In the genomic region with DNA sequence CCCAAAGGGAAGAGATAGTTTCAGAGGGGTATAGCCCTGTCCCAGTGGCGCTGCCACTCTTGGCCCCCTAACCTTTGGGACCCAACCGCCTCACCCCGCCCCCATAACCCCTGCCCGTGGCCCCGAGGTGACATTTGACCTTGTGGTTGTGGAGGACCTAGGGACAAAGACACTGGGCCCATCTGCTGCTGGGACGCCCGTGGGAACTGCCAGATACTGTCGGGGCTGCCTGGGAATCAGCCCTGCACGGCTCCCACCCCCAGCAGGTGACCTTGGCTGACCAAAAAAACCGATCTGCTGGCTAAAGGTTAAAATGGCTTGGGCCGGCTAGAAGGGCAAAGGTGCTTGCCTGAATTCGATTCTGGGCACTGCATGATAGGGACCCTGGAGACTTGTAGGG, we compare ENCODE assay signal across 9 mouse cellular contexts. TPM values are rescaled to one million over a fixed set of nuclear protein-coding genes. Genes with fewer than 3 reads are reported as not detected.
DNase-seq lines count a peak whose midpoint lies in the region; ATAC-seq and TF ChIP-seq lines count a peak whose summit lies in the region.
"Had no signal": no experiment of that assay in that cellular context is flagged by ENCODE, and none has a peak within 500 bp of the region (broad histone marks: within the 10 kb centered on the region; RNA-seq: fewer than 3 reads in every experiment).

No protein-coding gene starts in this region.

- no peak for TF ChIP-seq POLR2A in cerebellum, adult 2 months (IDR thresholded peaks at IDR 0.05; ENCODE audit: borderline replicate concordance, insufficient read depth, low read length)

- no peak overlapping the region for H3K4me3 ChIP-seq in cerebellum, adult 2 months (replicated peaks; ENCODE audit: insufficient read depth, low read depth, low read length)
- H3K4me3 ChIP-seq in E14TG2a.4 (replicated peaks; ENCODE audit: low read length), result peak overlapping the region; percentile 43
- H3K4me3 ChIP-seq in intestine, embryonic 15.5 days (replicated peaks), result no peak overlapping the region; the same call in 1 of the 2 replicates
- no peak overlapping the region for H3K4me3 ChIP-seq in liver, embryonic 14.5 days (ENCODE audit: insufficient read depth in 1 of 2, low read depth in 2 of 2, low read length in 2 of 2)

- H3K27me3 ChIP-seq in cerebellum, adult 2 months (ENCODE audit: control insufficient read depth, insufficient read depth, low read length), result no peaks in the 10 kb centered on the region
- H3K27me3 ChIP-seq in E14TG2a.4 (ENCODE audit: insufficient read depth, low read length), result peaks cover 24% of the 10 kb centered on the region
- no peaks in the 10 kb centered on the region for H3K27me3 ChIP-seq in intestine, embryonic 15.5 days (replicated peaks)
- H3K27me3 ChIP-seq in liver, embryonic 14.5 days (ENCODE audit: control insufficient read depth, insufficient read depth, low read length), result peaks cover 32% of the 10 kb centered on the region

- TF ChIP-seq EP300 in liver, embryonic 14.5 days (IDR thresholded peaks at IDR 0.05; ENCODE audit: low read depth), result no peak

- H3K27ac ChIP-seq in cerebellum, adult 2 months (ENCODE audit: insufficient read depth, low read length), result no peak overlapping the region
- peak overlapping the region; percentile 98 for H3K27ac ChIP-seq in intestine, embryonic 15.5 days
- no peak overlapping the region; the same call in 1 of the 2 replicates for H3K27ac ChIP-seq in liver, embryonic 14.5 days

- H3K4me2 ChIP-seq in intestine, embryonic 15.5 days (replicated peaks), result peak overlapping the region; percentile 90
- peak overlapping the region; percentile 21 for H3K4me2 ChIP-seq in liver, embryonic 14.5 days (ENCODE audit: low read depth)

- peaks cover 11% of the 10 kb centered on the region for H3K36me3 ChIP-seq in E14TG2a.4 (ENCODE audit: insufficient read depth, low read length)
- H3K36me3 ChIP-seq in intestine, embryonic 15.5 days, result no peaks in the 10 kb centered on the region
- H3K36me3 ChIP-seq in liver, embryonic 14.5 days (replicated peaks; ENCODE audit: control insufficient read depth, insufficient read depth, low read depth), result no peaks in the 10 kb centered on the region

- peaks cover 3% of the 10 kb centered on the region for H3K4me1 ChIP-seq in cerebellum, adult 2 months (ENCODE audit: control insufficient read depth, insufficient read depth, low read length)
- peaks cover 84% of the 10 kb centered on the region for H3K4me1 ChIP-seq in E14TG2a.4 (replicated peaks; ENCODE audit: low read depth, low read length)
- H3K4me1 ChIP-seq in intestine, embryonic 15.5 days (replicated peaks), result peaks cover 36% of the 10 kb centered on the region
- H3K4me1 ChIP-seq in liver, embryonic 14.5 days (replicated peaks; ENCODE audit: control insufficient read depth in 2 of 2, insufficient read depth in 2 of 2, low read length in 1 of 2), result peaks cover 0 to 1% of the 10 kb centered on the region in 2 experiments; a peak in 1 of 4 replicates

- 50% methylated on average over 12 of the region's 12 CpGs for WGBS in cerebellum, adult 2 months
- WGBS in intestine, embryonic 15.5 days, result 30% methylated on average over 12 of the region's 12 CpGs
- 40% methylated on average over 12 of the region's 12 CpGs for WGBS in liver, embryonic 14.5 days (ENCODE audit: insufficient replicate concordance)

- no peaks in the 10 kb centered on the region for H3K9me3 ChIP-seq in E14TG2a.4 (ENCODE audit: low read length)
- no peaks in the 10 kb centered on the region for H3K9me3 ChIP-seq in intestine, embryonic 15.5 days
- no peaks in the 10 kb centered on the region for H3K9me3 ChIP-seq in liver, embryonic 14.5 days (ENCODE audit: control insufficient read depth, low read length)

- peak; percentile 42 for DNase-seq in cerebellum, adult 9-10 months
- DNase-seq in cerebellum, adult 2 months, result no peak
- DNase-seq in liver, embryonic 14.5 days (ENCODE audit: low read depth in 3 of 3, low spot score in 3 of 3), result no peak
- DNase-seq: thymus, postnatal 4 days had no signal

- peak overlapping the region; percentile 20; the same call in 1 of the 2 replicates for H3K9ac ChIP-seq in intestine, embryonic 15.5 days
- H3K9ac ChIP-seq in liver, embryonic 14.5 days (replicated peaks), result no peak overlapping the region

- ATAC-seq in intestine, embryonic 15.5 days, result no peak
- ATAC-seq in liver, embryonic 14.5 days (ENCODE audit: insufficient read depth), result no peak
- ATAC-seq in megakaryocyte-erythroid progenitor cell, adult 5-6 weeks (replicated peaks; ENCODE audit: low FRiP score, low TSS enrichment, poor library complexity, severe bottlenecking), result no peak
- no peak for ATAC-seq in CD4-positive, CD25-positive, alpha-beta regulatory T cell, adult 4 months
- ATAC-seq in inflammation-experienced regulatory T-cells, adult 6 months, result no peak

- no peak for TF ChIP-seq CTCF in cerebellum, adult 2 months (IDR thresholded peaks at IDR 0.05; ENCODE audit: borderline replicate concordance, insufficient read depth, low read depth, low read length)
- TF ChIP-seq CTCF in E14TG2a.4 (conservative IDR thresholded peaks at IDR 0.05; ENCODE audit: low read length), result no peak
- TF ChIP-seq CTCF in liver, embryonic 14.5 days (IDR thresholded peaks at IDR 0.05; ENCODE audit: low read depth), result no peak

RNA-seq across cellular contexts. Expression of a gene that starts 1.6 kb away (rescaled TPM):
- 53.0 and 59.8 TPM in 2 replicates for polyA plus RNA-seq in cerebellum, adult 2 months (2012; rRNA removed)
- 81.1 and 85.7 TPM in 2 replicates for polyA plus RNA-seq in intestine, embryonic 15.5 days (2015; fragmentation: Nextera tagmentation; extraction: Ambion mirVana)
- polyA plus RNA-seq in liver, embryonic 14.5 days (2012; rRNA removed), result 20.8 and 23.4 TPM in 2 replicates
- polyA plus RNA-seq in liver, embryonic 14.5 days (2014; fragmentation: Nextera tagmentation; extraction: Ambion mirVana), result 19.1 and 22.4 TPM in 2 replicates
- total RNA-seq in megakaryocyte-erythroid progenitor cell, adult 5-6 weeks (2014; fragmentation: Nextera tagmentation), result 1.4 and 3.2 TPM in 2 replicates
- 1.7 TPM in 1 of 2 replicates, not detected in the other for total RNA-seq in megakaryocyte-erythroid progenitor cell, adult 5-6 weeks (2017)
- under 1 TPM in 1 of 2 experiments, not detected in 1; 0.36 TPM for polyA plus RNA-seq in CD4-positive, CD25-positive, alpha-beta regulatory T cell, adult 4 months (2017; shearing (Covaris generic))
- polyA plus RNA-seq in inflammation-experienced regulatory T-cells, adult 6 months (2017; shearing (Covaris generic)), result 1 to 10 TPM in 2 of 3 experiments, under 1 TPM in 1; 0.93 to 2.4 (median 1.1) TPM

RNA-seq across cellular contexts. Expression of a gene that starts 12.2 kb away (rescaled TPM):
- 9.5 and 9.7 TPM in 2 replicates for polyA plus RNA-seq in cerebellum, adult 2 months (2012; rRNA removed)
- polyA plus RNA-seq in intestine, embryonic 15.5 days (2015; fragmentation: Nextera tagmentation; extraction: Ambion mirVana), result 8.8 and 10.8 TPM in 2 replicates
- 3.1 and 3.5 TPM in 2 replicates for polyA plus RNA-seq in liver, embryonic 14.5 days (2012; rRNA removed)
- polyA plus RNA-seq in liver, embryonic 14.5 days (2014; fragmentation: Nextera tagmentation; extraction: Ambion mirVana), result 1.5 and 1.9 TPM in 2 replicates
- not detected in 2 replicates for total RNA-seq in megakaryocyte-erythroid progenitor cell, adult 5-6 weeks (2014; fragmentation: Nextera tagmentation)
- not detected in 2 replicates for total RNA-seq in megakaryocyte-erythroid progenitor cell, adult 5-6 weeks (2017)
- polyA plus RNA-seq in CD4-positive, CD25-positive, alpha-beta regulatory T cell, adult 4 months (2017; shearing (Covaris generic)), result not detected
- under 1 TPM in 2 of 3 experiments, not detected in 1; 0.13 to 0.21 TPM for polyA plus RNA-seq in inflammation-experienced regulatory T-cells, adult 6 months (2017; shearing (Covaris generic))

RNA-seq across cellular contexts. Expression of a gene that starts 12.3 kb away (rescaled TPM):
- 7.3 and 8.0 TPM in 2 replicates for polyA plus RNA-seq in cerebellum, adult 2 months (2012; rRNA removed)
- polyA plus RNA-seq in intestine, embryonic 15.5 days (2015; fragmentation: Nextera tagmentation; extraction: Ambion mirVana), result 6.7 and 7.9 TPM in 2 replicates
- polyA plus RNA-seq in liver, embryonic 14.5 days (2012; rRNA removed), result 2.8 and 3.1 TPM in 2 replicates
- polyA plus RNA-seq in liver, embryonic 14.5 days (2014; fragmentation: Nextera tagmentation; extraction: Ambion mirVana), result 1.9 and 2.8 TPM in 2 replicates
- 6.4 and 7.4 TPM in 2 replicates for total RNA-seq in megakaryocyte-erythroid progenitor cell, adult 5-6 weeks (2014; fragmentation: Nextera tagmentation)
- 8.1 and 13.8 TPM in 2 replicates for total RNA-seq in megakaryocyte-erythroid progenitor cell, adult 5-6 weeks (2017)
- 1 to 10 TPM; 3.9 to 4.1 TPM for polyA plus RNA-seq in CD4-positive, CD25-positive, alpha-beta regulatory T cell, adult 4 months (2017; shearing (Covaris generic))
- polyA plus RNA-seq in inflammation-experienced regulatory T-cells, adult 6 months (2017; shearing (Covaris generic)), result 1 to 10 TPM; 3.3 to 4.7 (median 4.5) TPM

RNA-seq across cellular contexts. Expression of a gene that starts 13.3 kb away (rescaled TPM):
- polyA plus RNA-seq in cerebellum, adult 2 months (2012; rRNA removed), result 163 and 179 TPM in 2 replicates
- 97.8 and 99.8 TPM in 2 replicates for polyA plus RNA-seq in intestine, embryonic 15.5 days (2015; fragmentation: Nextera tagmentation; extraction: Ambion mirVana)
- 53.6 and 61.2 TPM in 2 replicates for polyA plus RNA-seq in liver, embryonic 14.5 days (2012; rRNA removed)
- polyA plus RNA-seq in liver, embryonic 14.5 days (2014; fragmentation: Nextera tagmentation; extraction: Ambion mirVana), result 50.6 and 52.3 TPM in 2 replicates
- total RNA-seq in megakaryocyte-erythroid progenitor cell, adult 5-6 weeks (2014; fragmentation: Nextera tagmentation), result 107 and 130 TPM in 2 replicates
- total RNA-seq in megakaryocyte-erythroid progenitor cell, adult 5-6 weeks (2017), result 73.7 and 90.2 TPM in 2 replicates
- 10 to 100 TPM; 54.6 to 55.8 TPM for polyA plus RNA-seq in CD4-positive, CD25-positive, alpha-beta regulatory T cell, adult 4 months (2017; shearing (Covaris generic))
- polyA plus RNA-seq in inflammation-experienced regulatory T-cells, adult 6 months (2017; shearing (Covaris generic)), result 10 to 100 TPM; 52.0 to 70.5 (median 54.7) TPM

RNA-seq across cellular contexts. Expression of a gene that starts 16.7 kb away (rescaled TPM):
- 199 and 204 TPM in 2 replicates for polyA plus RNA-seq in cerebellum, adult 2 months (2012; rRNA removed)
- 93.5 and 93.8 TPM in 2 replicates for polyA plus RNA-seq in intestine, embryonic 15.5 days (2015; fragmentation: Nextera tagmentation; extraction: Ambion mirVana)
- polyA plus RNA-seq in liver, embryonic 14.5 days (2012; rRNA removed), result 41.9 and 57.2 TPM in 2 replicates
- polyA plus RNA-seq in liver, embryonic 14.5 days (2014; fragmentation: Nextera tagmentation; extraction: Ambion mirVana), result 46.5 and 48.2 TPM in 2 replicates
- 147 and 161 TPM in 2 replicates for total RNA-seq in megakaryocyte-erythroid progenitor cell, adult 5-6 weeks (2014; fragmentation: Nextera tagmentation)
- total RNA-seq in megakaryocyte-erythroid progenitor cell, adult 5-6 weeks (2017), result 129 and 139 TPM in 2 replicates
- 100 to 1,000 TPM; 292 to 321 TPM for polyA plus RNA-seq in CD4-positive, CD25-positive, alpha-beta regulatory T cell, adult 4 months (2017; shearing (Covaris generic))
- 100 to 1,000 TPM; 185 to 341 (median 339) TPM for polyA plus RNA-seq in inflammation-experienced regulatory T-cells, adult 6 months (2017; shearing (Covaris generic))

Comparison
In these comparisons a context has a peak if more than half of its experiments do, and no peak if none do; other contexts are left out.
1. RNA of a gene that starts 1.6 kb away (polyA plus RNA-seq): 81.1 to 85.7 TPM in intestine, embryonic 15.5 days, 53.0 to 59.8 TPM in cerebellum, adult 2 months and 19.1 to 23.4 TPM in liver, embryonic 14.5 days; 0.93 to 2.4 TPM in inflammation-experienced regulatory T-cells, adult 6 months and 0.36 TPM in CD4-positive, CD25-positive, alpha-beta regulatory T cell, adult 4 months; every median in the first group is over 4 times any median in the second.